Mouse (Mus musculus): ENCODE results near the gene Mrpl53.

Mrpl53 gene

DNA sequence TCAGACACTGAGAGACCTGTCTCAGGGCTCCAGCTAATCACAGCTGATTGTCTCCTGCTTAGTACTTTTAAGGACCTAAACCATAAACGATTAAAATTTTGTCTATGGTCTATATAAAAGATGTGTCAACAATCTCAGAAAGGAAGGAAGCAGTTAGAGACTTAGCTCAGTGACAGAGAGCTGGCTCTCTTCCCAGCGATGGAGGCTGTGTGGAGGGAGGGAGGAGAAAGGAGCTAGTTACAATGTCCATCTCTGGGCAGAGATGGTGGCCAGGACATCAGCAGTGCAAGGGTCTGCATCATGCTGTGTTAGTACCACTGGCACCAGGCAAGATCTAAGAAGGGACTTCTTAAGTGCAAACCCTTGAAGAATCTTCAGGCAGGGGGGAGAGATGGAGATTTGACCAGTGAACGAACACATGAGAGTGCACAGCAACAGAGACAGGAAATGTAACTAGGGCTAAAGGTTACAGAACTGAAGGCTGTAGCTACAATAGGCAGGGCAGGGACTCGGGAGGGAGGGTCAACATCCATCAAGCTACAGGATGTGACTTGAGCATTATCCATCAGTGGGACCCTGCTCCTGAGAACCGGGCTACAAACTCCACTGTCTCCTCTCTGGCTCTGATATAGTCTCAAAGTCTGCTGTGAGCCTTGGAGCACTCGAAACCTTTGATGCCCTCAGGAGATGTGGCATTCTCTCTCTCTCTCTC lies 16.3 kb upstream of the Mrpl53 start:
- no peak for DNase-seq (ENCODE audit: low read depth)

DNA sequence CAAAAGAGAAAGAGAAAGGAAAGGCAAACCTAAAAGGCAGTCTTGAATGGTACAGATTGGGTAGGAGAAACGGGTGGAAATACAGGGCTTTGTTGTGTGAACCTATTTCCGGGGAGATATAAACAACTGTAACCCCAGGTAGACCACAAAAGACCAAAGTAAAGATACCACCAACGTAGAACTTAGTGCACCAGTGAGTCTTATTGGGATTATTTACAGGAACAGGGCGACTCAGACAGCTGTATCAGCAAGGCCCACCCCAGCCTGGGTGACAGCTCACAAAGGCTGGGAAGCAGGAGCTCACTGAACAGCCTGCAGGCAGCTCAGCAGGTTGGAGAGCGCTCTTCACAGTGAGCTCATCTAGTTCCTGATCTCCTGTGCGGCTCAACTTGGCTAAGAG lies 12.9 kb upstream of the Mrpl53 start:
- DNase-seq (ENCODE audit: low read depth), result no peak

DNA sequence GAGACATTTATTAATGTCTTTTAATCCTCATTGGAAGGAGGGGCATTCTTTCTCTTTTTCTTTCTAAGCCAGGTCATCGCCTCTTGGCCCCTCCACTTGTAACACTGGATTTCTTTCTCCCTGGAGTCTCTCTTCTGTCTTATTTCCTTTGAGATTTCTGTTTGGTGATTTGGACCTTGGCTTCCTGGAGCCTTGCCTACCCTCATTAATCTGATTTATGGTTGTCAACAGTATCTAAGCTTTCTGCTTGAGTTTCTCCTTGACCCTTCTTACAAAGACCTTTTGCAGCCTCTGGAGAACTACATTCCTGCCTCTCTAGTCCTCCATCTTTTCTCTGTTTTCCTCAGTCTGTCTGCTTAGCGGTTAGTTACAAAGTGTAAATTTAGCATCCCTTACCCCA lies 10.4 kb upstream of the Mrpl53 start:
- DNase-seq (ENCODE audit: low read depth), result no peak

DNA sequence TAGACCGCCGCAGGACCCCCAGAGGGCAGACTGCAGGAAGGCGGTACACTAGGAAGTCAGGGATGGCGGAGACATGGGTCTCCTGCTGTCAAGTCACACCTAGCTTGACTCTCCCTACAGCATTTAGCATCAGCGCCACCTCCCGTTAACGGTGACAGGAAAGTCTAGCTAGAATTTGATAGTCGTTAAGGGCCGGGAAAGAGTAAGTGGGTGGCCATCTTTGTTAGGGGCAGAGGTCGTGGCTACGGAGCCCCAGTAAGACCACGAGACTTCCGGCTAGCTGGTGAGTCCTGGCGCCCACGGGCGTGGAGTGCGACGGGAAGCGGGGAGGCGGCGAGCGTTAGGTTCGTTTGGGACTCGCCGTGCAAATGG lies 7.5 kb upstream of the Mrpl53 start, which contains the start of the genes Ccdc142 and Gm42688:
Gene Ccdc142 (plus strand): TSS at position 286 of the 372 bp plus-strand sequence.
Gene Gm42688 (plus strand): TSS at position 302 of the 372 bp plus-strand sequence.
- DNase-seq (ENCODE audit: low read depth), result peak; percentile 76

DNA sequence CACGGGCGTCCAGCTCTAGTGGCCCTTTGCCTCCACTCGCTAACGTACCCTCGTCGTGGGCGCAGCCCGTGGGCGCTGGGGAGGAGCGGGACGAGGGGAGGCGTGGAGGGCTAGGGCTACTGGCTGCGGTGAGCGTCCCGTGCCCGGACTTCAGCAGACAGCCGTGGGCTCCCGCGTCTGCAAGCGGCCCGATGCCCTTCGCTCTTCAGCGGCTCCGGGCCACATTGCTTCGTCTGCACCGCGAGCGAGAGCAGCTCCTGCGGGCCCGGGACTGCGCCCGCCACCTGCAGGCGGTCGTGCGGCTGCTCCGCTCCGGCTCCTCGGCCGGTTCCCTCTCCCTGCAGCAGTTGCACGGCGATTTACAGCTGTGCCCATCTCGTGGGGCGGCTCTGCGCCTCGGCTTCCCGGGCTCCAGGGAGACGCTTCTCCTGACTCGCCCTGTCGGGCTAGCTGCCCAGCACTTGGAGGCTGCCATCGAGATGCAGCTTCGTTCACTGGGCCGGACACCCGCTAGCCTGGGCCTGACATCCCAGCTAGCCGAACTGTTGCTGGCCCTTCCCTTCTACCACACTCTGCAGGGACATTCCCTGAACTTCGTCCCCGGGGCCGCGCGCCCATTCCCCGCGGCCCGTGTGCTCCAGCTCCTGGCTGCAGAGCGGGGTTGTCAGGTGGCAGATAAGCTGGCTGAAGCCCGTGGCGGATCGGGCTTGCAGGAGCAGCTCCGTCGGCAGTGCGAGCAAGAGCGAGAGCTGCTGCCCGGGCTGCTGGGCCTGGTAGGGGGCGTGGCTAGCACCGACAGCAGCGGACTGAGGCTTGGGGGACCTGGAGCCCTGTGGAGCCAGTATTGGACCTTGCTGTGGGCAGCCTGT lies 6.9 kb upstream of the Mrpl53 start:
- DNase-seq (ENCODE audit: low read depth), result no peak

DNA sequence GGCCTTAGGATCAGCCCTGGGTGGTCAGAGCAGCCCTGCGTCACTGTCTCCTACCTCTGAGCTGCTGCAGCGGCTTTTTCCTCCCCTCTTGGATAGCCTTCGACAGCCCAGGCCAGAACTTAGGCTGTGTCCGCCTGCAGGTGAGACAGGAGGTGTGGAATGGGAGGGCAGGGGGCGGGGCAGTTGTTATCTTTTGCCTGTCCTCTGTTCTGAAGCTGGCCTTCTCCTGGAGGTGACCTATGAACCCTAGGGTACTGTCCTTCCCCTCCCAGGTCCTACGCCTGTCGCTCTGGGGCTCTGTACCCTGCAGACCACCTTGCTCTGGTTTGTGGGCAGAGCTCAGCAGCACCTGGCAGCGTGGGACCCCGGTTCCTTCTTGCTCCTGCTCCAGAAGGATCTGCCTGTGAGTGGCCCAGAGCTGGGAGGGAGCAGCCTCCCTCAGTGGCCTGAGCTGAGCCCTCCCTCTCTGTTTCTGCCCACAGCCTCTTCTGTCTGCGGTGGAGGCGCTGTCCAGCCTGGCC lies 5.7 kb upstream of the Mrpl53 start:
- no peak for DNase-seq (ENCODE audit: low read depth)

DNA sequence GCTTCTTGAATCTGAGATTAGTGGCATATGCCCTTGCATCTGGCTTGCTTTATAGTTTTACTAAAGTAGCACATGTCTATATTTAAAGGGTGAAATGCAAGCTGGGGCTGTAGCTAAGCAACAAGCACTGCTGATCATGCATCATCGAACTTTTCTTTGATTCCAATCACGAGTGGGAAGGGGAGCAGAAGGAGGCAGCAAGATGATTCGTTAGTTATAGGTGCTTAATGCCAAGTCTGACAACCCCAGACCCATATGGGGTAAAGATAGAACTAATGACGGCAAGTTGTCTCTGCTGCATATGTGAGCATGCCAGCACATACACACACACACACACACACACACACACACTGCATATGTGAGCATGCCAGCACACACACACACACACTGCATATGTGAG lies 4.7 kb upstream of the Mrpl53 start:
- no peak for DNase-seq (ENCODE audit: low read depth)

DNA sequence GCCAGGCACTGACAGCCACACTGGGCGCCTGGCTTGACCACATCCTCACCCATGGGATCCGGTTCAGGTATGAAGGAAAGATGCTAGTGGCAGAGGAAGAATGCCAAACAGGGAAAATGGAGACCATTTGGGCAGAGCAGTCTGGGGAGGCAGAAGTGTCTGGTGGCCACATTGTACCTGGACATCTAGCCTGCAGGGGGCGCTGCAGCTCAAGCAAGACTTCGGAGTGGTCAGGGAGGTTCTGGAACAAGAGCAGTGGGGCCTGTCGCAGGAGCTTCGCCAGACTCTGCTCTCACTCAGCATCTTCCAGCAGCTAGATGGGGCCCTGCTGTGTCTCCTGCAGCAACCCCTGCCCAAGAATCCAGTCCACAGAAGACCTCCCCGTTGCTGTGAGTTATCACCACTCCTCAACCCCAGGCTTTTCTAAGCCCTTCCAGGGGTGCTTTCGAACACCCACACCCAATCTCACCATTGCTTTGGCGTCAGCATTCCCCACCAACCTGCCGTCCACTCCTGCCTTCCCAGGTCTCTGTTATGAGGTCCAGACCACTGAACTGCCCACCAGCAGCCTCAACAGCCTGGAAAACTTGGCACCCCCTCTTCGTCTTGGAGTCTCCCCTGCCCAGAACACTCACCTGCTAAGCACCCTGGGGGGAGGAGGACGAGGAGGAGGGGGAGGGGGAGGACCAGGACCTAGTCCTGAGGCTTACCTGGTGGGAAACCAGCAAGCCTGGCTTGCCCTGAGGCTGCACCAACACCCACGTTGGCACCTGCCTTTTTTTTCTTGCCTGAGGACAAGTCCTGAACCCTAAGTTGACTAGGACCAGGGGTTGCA lies 1.1 kb upstream of the Mrpl53 start:
- no peak for DNase-seq (ENCODE audit: low read depth)

DNA sequence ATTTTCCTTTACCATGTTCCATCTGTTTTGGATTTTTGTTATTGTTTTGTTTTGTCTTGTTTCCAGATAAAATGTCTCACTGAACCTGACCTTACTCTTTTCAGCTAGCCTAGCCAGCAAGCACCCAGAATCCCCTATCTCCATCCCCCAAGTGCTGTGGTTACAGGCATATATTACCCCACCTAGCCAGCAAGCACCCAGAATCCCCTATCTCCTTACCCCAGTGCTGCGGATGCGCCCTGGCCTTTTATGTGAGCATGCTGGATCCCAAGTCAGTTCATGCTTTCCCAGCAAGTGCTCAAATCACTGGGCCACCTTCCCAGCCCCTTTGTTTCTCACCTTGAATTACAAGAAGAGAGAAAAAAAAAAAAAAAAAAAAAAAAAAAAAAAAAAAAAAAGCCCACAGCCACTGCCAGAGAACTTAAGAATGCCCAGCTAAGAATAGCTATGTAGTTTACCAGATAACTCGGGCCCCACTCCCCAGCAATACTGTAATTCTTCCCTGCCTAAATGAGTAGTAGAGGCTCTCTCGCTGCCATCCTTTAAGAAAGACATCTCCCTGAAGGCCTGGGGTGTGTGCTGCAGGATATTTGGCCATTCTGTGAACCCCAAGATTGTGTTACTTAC lies 2.8 kb downstream of the Mrpl53 start:
- DNase-seq (ENCODE audit: low read depth), result no peak

DNA sequence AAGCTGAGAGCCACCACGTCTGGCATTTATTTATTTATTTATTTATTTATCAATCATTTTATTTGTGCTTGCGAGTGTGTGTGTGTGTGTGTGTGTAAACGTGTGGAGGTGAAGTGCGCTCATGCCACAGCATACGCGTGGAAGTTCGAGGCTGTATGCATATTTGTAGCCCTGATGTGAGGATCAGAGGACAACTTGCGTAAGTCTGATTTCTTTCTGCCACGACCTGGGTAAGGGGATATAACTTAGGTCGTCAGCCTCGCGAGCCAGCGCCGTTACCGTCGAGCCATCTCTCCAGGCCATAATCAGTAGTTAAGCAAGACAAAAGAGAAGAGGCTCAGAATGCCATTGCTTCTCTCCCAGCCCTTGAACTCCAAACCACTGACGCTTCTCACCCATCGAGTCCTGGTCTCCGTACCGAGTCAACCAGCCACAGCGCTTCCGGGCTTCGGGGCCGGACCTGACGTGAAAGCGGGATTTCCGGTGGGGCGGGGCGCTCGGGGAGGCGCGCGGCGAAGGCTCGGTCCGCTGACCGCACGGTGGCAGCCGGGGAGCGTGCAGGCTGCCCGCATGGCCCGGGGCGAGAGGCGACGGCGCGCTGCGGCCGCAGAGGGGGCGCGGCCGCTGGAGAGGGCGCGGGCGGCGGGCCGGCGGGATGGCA lies 6.3 kb downstream of the Mrpl53 start, which contains the start of gene Mogs:
Gene Mogs (plus strand): TSS at position 486 of the 661 bp plus-strand sequence.
- DNase-seq (ENCODE audit: low read depth), result peak; percentile 56

DNA sequence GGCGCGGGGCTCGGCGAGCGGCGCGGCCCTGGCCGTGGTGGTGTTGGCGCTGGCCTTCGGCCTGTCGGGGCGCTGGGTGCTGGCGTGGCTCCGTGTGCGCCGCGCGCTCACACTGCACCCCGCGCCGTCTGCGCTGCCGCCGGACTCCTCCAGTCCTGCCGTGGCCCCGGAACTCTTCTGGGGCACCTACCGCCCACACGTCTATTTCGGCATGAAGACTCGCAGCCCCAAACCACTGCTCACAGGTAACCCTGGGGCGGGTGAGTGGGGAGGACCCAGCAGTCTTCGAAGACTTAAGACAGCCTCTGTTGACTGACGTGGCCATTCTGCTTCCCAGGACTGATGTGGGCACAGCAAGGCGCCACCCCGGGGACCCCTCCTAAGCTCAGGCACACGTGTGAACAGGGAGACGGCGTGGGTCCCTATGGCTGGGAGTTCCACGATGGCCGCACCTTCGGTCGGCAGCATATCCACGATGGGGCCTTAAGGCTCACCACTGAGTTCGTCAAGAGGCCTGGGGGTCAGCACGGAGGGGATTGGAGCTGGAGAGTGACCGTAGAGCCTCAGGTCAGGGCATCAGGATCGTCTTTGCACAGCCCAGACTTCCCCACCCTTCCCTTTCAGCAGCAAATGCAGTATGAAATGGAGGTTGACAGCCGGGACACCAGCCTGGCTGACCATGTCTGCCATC lies 7.0 kb downstream of the Mrpl53 start:
- no peak for DNase-seq (ENCODE audit: low read depth)

DNA sequence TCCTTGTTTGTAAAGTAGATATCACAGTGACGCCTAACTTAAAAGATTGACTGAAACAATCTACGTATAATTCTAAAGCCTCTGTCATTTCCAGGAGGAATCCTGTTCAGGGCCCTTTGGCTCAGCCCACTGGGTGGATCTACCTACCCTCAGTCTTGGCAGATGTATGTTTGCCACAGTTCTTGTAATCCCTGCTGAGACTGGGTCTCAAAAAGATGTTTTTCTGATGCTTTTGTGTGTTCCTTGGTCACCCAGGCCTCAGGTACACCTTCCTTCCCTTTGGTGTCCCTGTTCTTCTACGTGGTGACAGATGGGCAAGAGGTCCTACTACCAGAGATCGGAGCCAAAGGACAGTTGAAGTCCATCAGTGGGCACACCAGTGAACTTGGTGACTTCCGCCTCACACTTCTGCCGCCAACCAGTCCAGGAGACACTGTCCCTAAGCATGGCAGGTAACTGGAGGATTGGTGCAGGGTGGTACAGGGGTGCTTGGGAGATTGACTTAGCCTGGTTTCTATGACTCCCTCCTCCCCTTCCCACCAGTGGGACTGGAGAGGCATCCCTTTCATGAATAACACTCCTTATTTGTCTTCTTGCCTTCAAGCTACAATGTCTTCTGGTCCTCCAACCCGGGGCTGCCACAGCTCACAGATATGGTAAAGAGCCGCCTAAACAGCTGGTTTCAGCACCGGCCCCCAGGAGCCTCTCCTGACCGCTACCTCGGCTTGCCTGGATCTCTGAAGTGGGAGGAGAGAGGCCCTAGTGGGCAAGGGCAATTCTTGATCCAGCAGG lies 7.7 kb downstream of the Mrpl53 start:
- DNase-seq (ENCODE audit: low read depth), result no peak

DNA sequence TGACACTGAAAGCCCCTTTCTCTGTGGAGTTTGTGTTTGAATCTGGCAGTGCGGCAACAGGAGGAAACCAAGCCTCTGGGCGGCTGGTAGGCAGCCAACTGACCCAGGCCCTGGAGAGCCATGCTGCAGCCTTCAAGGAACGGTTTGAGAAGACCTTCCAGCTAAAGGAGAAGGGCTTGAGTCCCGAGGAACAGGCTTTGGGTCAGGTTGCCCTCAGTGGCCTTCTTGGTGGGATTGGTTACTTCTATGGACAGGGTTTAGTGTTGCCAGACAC lies 8.3 kb downstream of the Mrpl53 start:
- no peak for DNase-seq (ENCODE audit: low read depth)

DNA sequence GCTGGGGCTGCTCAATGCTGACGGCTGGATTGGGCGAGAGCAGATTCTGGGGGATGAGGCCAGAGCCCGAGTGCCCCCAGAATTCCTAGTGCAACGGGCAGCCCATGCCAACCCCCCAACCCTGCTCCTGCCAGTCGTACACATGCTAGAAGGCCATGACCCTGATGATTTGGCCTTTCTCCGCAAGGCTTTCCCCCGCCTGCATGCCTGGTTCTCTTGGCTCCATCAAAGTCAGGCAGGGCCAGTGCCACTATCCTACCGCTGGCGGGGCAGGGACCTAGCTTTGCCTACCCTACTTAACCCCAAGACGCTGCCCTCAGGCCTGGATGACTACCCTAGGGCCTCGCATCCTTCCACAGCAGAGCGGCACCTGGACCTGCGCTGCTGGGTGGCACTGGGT lies 8.8 kb downstream of the Mrpl53 start:
- DNase-seq (ENCODE audit: low read depth), result no peak

DNA sequence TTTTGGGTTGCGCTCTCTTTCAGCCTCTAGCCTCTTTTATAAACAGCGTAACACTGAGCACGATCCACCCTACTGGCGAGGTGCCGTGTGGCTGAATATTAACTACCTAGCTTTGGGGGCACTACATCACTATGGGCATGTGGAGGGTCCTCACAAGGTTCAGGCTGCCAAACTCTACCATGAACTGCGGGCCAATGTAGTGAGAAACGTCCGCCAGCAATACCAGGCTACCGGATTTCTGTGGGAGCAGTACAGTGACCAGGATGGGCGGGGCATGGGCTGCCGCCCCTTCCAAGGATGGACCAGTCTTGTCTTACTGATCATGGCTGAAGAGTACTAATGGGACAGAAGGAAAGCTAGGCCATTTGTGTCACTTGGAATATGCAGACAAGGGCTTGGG lies 9.5 kb downstream of the Mrpl53 start:
- DNase-seq (ENCODE audit: low read depth), result no peak

DNA sequence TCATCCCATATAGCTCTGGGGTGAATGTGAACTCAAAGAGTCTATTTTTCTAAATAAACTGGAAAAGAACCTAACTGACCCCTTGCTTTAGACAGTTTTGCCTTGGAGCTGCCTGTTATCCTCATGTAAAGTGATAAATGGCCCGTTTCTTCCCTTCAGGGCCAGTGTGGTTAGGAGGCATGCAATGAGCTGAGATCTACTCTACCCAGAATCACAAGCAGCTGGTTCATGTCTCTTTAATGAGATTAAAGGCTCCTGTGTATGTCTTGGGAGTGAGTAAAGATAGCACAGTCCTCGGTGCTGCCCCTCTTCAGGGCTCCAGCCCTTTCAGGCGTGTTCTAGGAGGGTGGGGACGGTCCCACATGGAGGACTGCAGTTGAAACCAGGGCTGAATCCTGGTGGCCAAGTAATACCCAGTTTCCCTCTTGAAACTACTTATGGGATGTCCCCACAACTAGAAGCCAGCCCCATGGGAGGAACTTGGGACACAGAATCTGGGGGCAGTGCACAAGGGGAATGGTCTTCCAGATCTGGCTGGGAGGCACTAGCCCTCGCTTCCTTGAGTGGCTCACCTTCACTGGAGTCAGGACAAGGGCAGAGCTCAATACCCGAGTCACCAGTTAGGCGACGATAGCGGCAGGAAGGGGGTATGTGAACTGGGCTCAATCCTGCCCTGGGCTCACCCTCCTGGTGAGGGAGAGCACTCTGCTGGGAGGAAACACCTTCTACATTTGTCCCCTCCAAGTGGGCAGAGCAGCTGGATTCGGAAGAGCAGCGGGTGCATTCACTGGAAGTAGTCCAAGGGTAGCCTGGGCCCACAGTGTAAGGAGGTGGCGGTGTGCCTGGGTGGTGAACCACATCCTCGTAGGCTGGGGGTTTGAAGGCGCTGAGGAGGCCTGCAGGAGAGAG lies 10.2 kb downstream of the Mrpl53 start:
- no peak for DNase-seq (ENCODE audit: low read depth)

DNA sequence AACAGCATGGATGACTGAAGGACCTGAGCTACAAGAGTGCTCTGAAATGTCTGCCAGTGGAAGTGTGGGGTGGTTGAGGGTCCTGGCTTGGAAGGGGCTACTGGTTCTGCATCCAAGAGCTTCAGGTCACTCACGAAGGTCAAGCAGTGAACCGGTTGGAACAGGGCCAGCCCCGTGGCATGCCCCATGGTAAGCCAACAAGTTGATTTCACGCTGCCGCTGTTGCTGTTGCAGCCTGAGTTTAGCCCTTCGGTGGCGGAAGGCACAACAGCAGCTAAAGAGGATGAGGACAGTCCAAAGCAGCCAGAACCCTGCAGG lies 10.9 kb downstream of the Mrpl53 start:
- no peak for DNase-seq (ENCODE audit: low read depth)

DNA sequence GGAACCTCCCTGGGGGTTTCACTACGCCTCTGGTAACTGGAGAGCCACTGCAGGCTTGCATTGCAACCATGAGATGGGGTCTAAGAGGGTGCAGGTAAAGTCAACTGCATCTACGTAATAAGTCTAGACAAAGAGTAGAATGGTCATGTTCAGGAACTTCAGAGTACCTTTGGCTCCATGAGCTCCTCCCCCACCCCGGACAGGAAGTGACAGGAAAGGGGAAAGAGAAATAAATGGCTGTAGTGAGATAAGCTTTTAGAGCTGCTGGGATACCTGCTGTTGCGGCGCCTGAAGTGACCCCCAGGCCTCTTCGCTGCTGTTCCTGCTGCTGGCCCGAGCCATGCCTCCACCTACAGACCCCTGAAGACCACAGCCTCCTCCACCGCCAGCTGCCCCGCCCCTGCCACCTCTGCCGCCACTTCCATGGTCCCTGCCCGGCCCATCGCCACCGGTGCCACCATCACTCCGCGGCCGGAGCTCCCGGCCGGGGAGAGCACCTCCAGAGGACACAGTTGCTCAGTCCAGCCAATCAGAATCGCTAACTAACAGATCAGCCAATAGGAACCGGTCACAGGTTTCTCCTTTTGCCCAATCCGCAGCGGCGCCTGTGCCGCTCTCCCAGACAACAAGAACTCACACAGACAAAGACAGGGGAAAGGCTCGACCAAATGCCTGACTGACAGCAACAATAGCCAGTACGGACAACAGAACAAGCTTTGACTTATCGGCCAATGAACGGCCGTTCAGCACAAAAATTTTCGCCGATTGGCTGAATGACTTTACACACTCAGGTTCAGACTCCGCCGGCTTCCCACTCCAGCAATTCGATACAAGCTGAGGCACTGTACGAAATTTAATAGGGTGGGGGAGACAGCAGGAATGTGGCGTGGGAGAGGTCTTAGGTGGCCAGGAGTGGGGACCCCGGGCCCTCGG lies 12.4 kb downstream of the Mrpl53 start, which contains the start of gene Wbp1:
Gene Wbp1 (minus strand): TSS at position 630 of the 933 bp plus-strand sequence.
- DNase-seq (ENCODE audit: low read depth), result peak; percentile 100
